In genomic region chr2:75054474-75055186, GRCm38 (mm10) we compare ENCODE assay signal across 8 mouse cellular contexts.
A peak's percentile ranks its signal among the peaks of the same experiment; 100 is the strongest.
DNase-seq lines count a peak whose midpoint lies in the region; ATAC-seq and TF ChIP-seq lines count a peak whose summit lies in the region.

No protein-coding gene starts in this region.

- intact Hi-C loops in left cerebral cortex, adult 2 months (cut with DNase I) = loop anchor here (2.0 to 10.0 kb wide), 4 partner anchors 260 to 530 kb away; partner anchors contain the start of gene Hoxd8

- H3K36me3 ChIP-seq in heart, embryonic 14.5 days (ENCODE audit: control insufficient read depth, insufficient read depth, low read length) = no peaks in the 10 kb centered on the region
- H3K36me3 ChIP-seq in kidney, embryonic 15.5 days = no peaks in the 10 kb centered on the region

- H3K9ac ChIP-seq in heart, embryonic 14.5 days (ENCODE audit: low read length) = peak overlapping the region; percentile 63
- H3K9ac ChIP-seq in kidney, embryonic 15.5 days = 0 out of 2 replicates have a peak overlapping the region, but pooled peaks have one; percentile 22

- no peaks in the 10 kb centered on the region for H3K9me3 ChIP-seq in heart, embryonic 14.5 days (ENCODE audit: control insufficient read depth, low read length)
- H3K9me3 ChIP-seq in kidney, embryonic 15.5 days (replicated peaks) = no peaks in the 10 kb centered on the region

- no peak for DNase-seq in left cerebral cortex, adult 2 months (ENCODE audit: extremely low spot score in 1 of 2, low spot score in 2 of 2)
- no peak for DNase-seq in left cerebral cortex, adult 8-10 months (ENCODE audit: low spot score in 2 of 2)
- DNase-seq in lung, postnatal 4 days = peak; percentile 34 to 35
- peak; percentile 35 to 47 for DNase-seq in thymus, postnatal 10 days (ENCODE audit: low spot score in 2 of 2)
- no peak for DNase-seq in left cerebral cortex, adult 18-20 months (ENCODE audit: low spot score in 2 of 2)

- no peaks in the 10 kb centered on the region for H3K27me3 ChIP-seq in heart, embryonic 14.5 days (ENCODE audit: control insufficient read depth, insufficient read depth, low read length)
- H3K27me3 ChIP-seq in kidney, embryonic 15.5 days = peaks cover 5% of the 10 kb centered on the region; the same call in 1 of the 2 replicates

- peak; percentile 56; the same call in 1 of the 2 replicates for ATAC-seq in common myeloid progenitor, adult 5-6 weeks (replicated peaks; ENCODE audit: low read depth, poor library complexity, severe bottlenecking)
- ATAC-seq in heart, embryonic 14.5 days (ENCODE audit: insufficient number of reproducible peaks, insufficient read depth, low FRiP score, low read depth) = no peak
- ATAC-seq in kidney, embryonic 15.5 days (replicated peaks; ENCODE audit: low FRiP score) = peak; percentile 61

- TF ChIP-seq CTCF in left cerebral cortex, adult 2 months (IDR thresholded peaks at IDR 0.05) = no peak

- peak overlapping the region; percentile 80 for H3K4me2 ChIP-seq in heart, embryonic 14.5 days (ENCODE audit: low read length)
- H3K4me2 ChIP-seq in kidney, embryonic 15.5 days = peak overlapping the region; percentile 62

- H3K27ac ChIP-seq in left cerebral cortex, adult 2 months = no peak overlapping the region
- no peak overlapping the region for H3K27ac ChIP-seq in heart, embryonic 14.5 days (replicated peaks in 1 of 2; ENCODE audit: control insufficient read depth in 1 of 2, insufficient read depth in 1 of 2, low read depth in 2 of 2, low read length in 2 of 2)
- H3K27ac ChIP-seq in kidney, embryonic 15.5 days = no peak overlapping the region

- H3K4me1 ChIP-seq in heart, embryonic 14.5 days (ENCODE audit: control insufficient read depth in 2 of 2, insufficient read depth in 2 of 2, low read length in 2 of 2) = peaks cover 4 to 5% of the 10 kb centered on the region in 2 experiments; a peak in 3 of 4 replicates
- peaks cover 6% of the 10 kb centered on the region for H3K4me1 ChIP-seq in kidney, embryonic 15.5 days

- 30% methylated on average over 14 of the region's 14 CpGs for WGBS in heart, embryonic 14.5 days
- 17% methylated on average over 14 of the region's 14 CpGs for WGBS in kidney, embryonic 15.5 days

- peak overlapping the region; percentile 29 for H3K4me3 ChIP-seq in left cerebral cortex, adult 2 months
- H3K4me3 ChIP-seq in heart, embryonic 14.5 days (ENCODE audit: control insufficient read depth in 1 of 2, insufficient read depth in 1 of 2, low read depth in 1 of 2, low read length in 2 of 2) = peak overlapping the region; percentile 33 to 35
- H3K4me3 ChIP-seq in kidney, embryonic 15.5 days (replicated peaks) = peak overlapping the region; percentile 40

Comparison
In these comparisons a context has a peak if more than half of its experiments do, and no peak if none do; other contexts are left out.
1. DNase-seq: peak in lung, postnatal 4 days (2 of 2) and thymus, postnatal 10 days (2 of 2); none in left cerebral cortex, adult 2 months (0 of 2), left cerebral cortex, adult 8-10 months (0 of 2) and left cerebral cortex, adult 18-20 months (0 of 2).
2. Peak in every context shown above with its lines, with median percentiles within 50 percentile points of each other: H3K4me3 ChIP-seq.